Mouse (Mus musculus) cerebellum, adult 9-11 months (tissue): Measurements from ENCODE around the gene Vmn1r71.
"Not testable (repeated sequence)": the region's sequence is repeated elsewhere in the genome, so short reads cannot be mapped to it uniquely, and the experiment has no call there.

Source experiments
- DNase-seq: peaks from one replicate; pipeline ENCODE4 v3.0.0; 2022

Vmn1r71 gene

GRCm38 (mm10) chr7:10754264-10754663 is at the start of gene Vmn1r71:
TSS of gene Vmn1r71 (minus strand) at chr7:10754364.
- no peak for DNase-seq

- not testable (repeated sequence) for DNase-seq
These were observed 3.4 kb upstream of the Vmn1r71 start for GRCm38 (mm10) chr7:10757551-10757950.
